Mouse (Mus musculus) CH12.LX (cell line): ENCODE results near the gene Sycp2. TPM values are rescaled to one million over a fixed set of nuclear protein-coding genes. Genes with fewer than 3 reads are reported as not detected.

Source experiments
- DNase-seq: peaks from one replicate; pipeline ENCODE4 v3.0.0-alpha.2; 2013; ENCODE audit errors: extremely low read depth
- H3K27ac ChIP-seq: 2 replicates; pipeline ENCODE4 v1.5.1; 2012; ENCODE audit warnings: low read depth, mild to moderate bottlenecking, control low read depth, moderate library complexity; ENCODE audit not compliant: insufficient read depth
- H3K27me3 ChIP-seq: replicated peaks from 2 replicates; pipeline ENCODE3; 2012; ENCODE audit warnings: inconsistent platforms
- H3K36me3 ChIP-seq, 2 experiments: replicated peaks in 1 of 2; 2 replicates each; pipeline versions ENCODE3 to v1.6.1; 2012; ENCODE audit warnings: inconsistent platforms in 1 of 2, low read length in 1 of 2, mild to moderate bottlenecking in 1 of 2, mixed read lengths in 1 of 2, moderate library complexity in 1 of 2; ENCODE audit not compliant: control insufficient read depth in 1 of 2, insufficient read depth in 1 of 2
- H3K4me1 ChIP-seq, 2 experiments: 2 replicates each; pipeline ENCODE4 v1.6.1; 2012; ENCODE audit warnings: inconsistent platforms in 1 of 2, moderate library complexity in 1 of 2; ENCODE audit not compliant: insufficient read depth in 2 of 2, control insufficient read depth in 1 of 2
- H3K4me2 ChIP-seq: 2 replicates; pipeline ENCODE4 v1.6.1; 2012; ENCODE audit warnings: low read depth, mild to moderate bottlenecking, control low read depth; ENCODE audit not compliant: poor library complexity, insufficient read depth, severe bottlenecking
- H3K4me3 ChIP-seq, 3 experiments: fragments of 150-350 bp in 1 of 3; sonication (generic) in 1 of 3; replicated peaks in 1 of 3; 2 replicates each; pipeline versions ENCODE3 to v1.5.1; 2011 to 2012; ENCODE audit warnings: low read depth in 2 of 3, low read length in 2 of 3, mild to moderate bottlenecking in 2 of 3, moderate library complexity in 2 of 3, control low read depth in 1 of 3, improper control_type of control experiment in 1 of 3, inconsistent platforms in 1 of 3, mixed read lengths in 1 of 3; ENCODE audit not compliant: poor library complexity in 1 of 3
- H3K79me2 ChIP-seq: replicated peaks from 2 replicates; pipeline ENCODE4 v1.6.1; 2012; ENCODE audit warnings: mild to moderate bottlenecking, moderate library complexity; ENCODE audit not compliant: control insufficient read depth, poor library complexity, insufficient read depth, severe bottlenecking; ENCODE audit errors: extremely low read depth
- H3K9ac ChIP-seq: 2 replicates; pipeline ENCODE4 v1.6.1; 2012; ENCODE audit warnings: low read depth, mild to moderate bottlenecking, control low read depth, moderate library complexity; ENCODE audit not compliant: insufficient read depth
- H3K9me3 ChIP-seq: replicated peaks from 2 replicates; pipeline ENCODE3; 2012; ENCODE audit warnings: low read length, inconsistent platforms, mixed read lengths
- CHD1 ChIP-seq: IDR thresholded peaks from 2 replicates; pipeline ENCODE4 v1.6.1; 2012; ENCODE audit warnings: low read depth, low read length, improper control_type of control experiment, inconsistent platforms
- CHD2 ChIP-seq: IDR thresholded peaks from 2 replicates; pipeline ENCODE4 v1.6.1; 2011; ENCODE audit warnings: low read length, improper control_type of control experiment
- E2F4 ChIP-seq: IDR thresholded peaks from 2 replicates; pipeline ENCODE4 v1.6.1; 2011; ENCODE audit warnings: low read depth, low read length, improper control_type of control experiment; ENCODE audit not compliant: insufficient replicate concordance
- ELF1 ChIP-seq: IDR thresholded peaks from 2 replicates; pipeline ENCODE4 v1.6.1; 2014; ENCODE audit warnings: low read depth, mild to moderate bottlenecking, inconsistent platforms, low read length, improper control_type of control experiment
- IRF4 ChIP-seq: IDR thresholded peaks from 2 replicates; pipeline ENCODE4 v1.6.1; 2014; ENCODE audit warnings: low read depth, mild to moderate bottlenecking, inconsistent platforms, low read length, improper control_type of control experiment
- JUN ChIP-seq: IDR thresholded peaks from 2 replicates; pipeline ENCODE4 v1.6.1; 2011; ENCODE audit warnings: low read depth, mild to moderate bottlenecking, low read length, improper control_type of control experiment, moderate library complexity; ENCODE audit not compliant: insufficient read depth
- KAT2A ChIP-seq: IDR thresholded peaks from 2 replicates; pipeline ENCODE4 v1.6.1; 2012; ENCODE audit warnings: low read length, improper control_type of control experiment, inconsistent platforms; ENCODE audit not compliant: insufficient replicate concordance
- MAX ChIP-seq: IDR thresholded peaks from 2 replicates; pipeline ENCODE4 v1.6.1; 2011; ENCODE audit warnings: low read length, improper control_type of control experiment
- MEF2A ChIP-seq: IDR thresholded peaks from 2 replicates; pipeline ENCODE4 v1.6.1; 2014; ENCODE audit warnings: low read depth, mild to moderate bottlenecking, inconsistent platforms, low read length, improper control_type of control experiment, borderline replicate concordance
- MXI1 ChIP-seq: IDR thresholded peaks from 2 replicates; pipeline ENCODE4 v1.6.1; 2011; ENCODE audit warnings: mild to moderate bottlenecking, low read depth, low read length, improper control_type of control experiment
- MYC ChIP-seq: IDR thresholded peaks from 2 replicates; pipeline ENCODE4 v1.6.1; 2011; ENCODE audit warnings: low read depth, mild to moderate bottlenecking, improper control_type of control experiment, low read length
- NRF1 ChIP-seq: IDR thresholded peaks from 2 replicates; pipeline ENCODE4 v1.6.1; 2014; ENCODE audit warnings: low read depth, mild to moderate bottlenecking, inconsistent platforms, low read length, improper control_type of control experiment, moderate library complexity
- PAX5 ChIP-seq: IDR thresholded peaks from 2 replicates; pipeline ENCODE4 v1.6.1; 2012; ENCODE audit warnings: low read length, inconsistent platforms, mixed read lengths
- POLR2A ChIP-seq: IDR thresholded peaks from 2 replicates; pipeline ENCODE4 v1.6.1; 2011; ENCODE audit warnings: low read depth, mild to moderate bottlenecking, improper control_type of control experiment, low read length
- POLR2AphosphoS2 ChIP-seq: IDR thresholded peaks from 2 replicates; pipeline ENCODE4 v1.6.1; 2011; ENCODE audit warnings: low read depth, low read length, improper control_type of control experiment
- RCOR1 ChIP-seq: conservative IDR thresholded peaks from 2 replicates; pipeline ENCODE4 v1.6.1; 2012; ENCODE audit warnings: low read depth, mild to moderate bottlenecking, inconsistent platforms, low read length, improper control_type of control experiment
- TBP ChIP-seq: conservative IDR thresholded peaks from 2 replicates; pipeline ENCODE4 v1.6.1; 2011; ENCODE audit warnings: low read depth, low read length, improper control_type of control experiment
- USF1 ChIP-seq: IDR thresholded peaks from 2 replicates; pipeline ENCODE4 v1.6.1; 2014; ENCODE audit warnings: low read depth, mild to moderate bottlenecking, inconsistent platforms, low read length, improper control_type of control experiment
- USF2 ChIP-seq: conservative IDR thresholded peaks from 2 replicates; pipeline ENCODE4 v1.6.1; 2011; ENCODE audit warnings: low read depth, low read length, improper control_type of control experiment
- ZC3H11A ChIP-seq: IDR thresholded peaks from 2 replicates; pipeline ENCODE4 v1.6.1; 2012; ENCODE audit warnings: low read depth, mild to moderate bottlenecking, inconsistent platforms, low read length, improper control_type of control experiment
- ZKSCAN1 ChIP-seq: IDR thresholded peaks from 2 replicates; pipeline ENCODE4 v1.6.1; 2012; ENCODE audit warnings: low read depth, inconsistent platforms, low read length, improper control_type of control experiment, borderline replicate concordance
- ZMIZ1 ChIP-seq: IDR thresholded peaks from 2 replicates; pipeline ENCODE4 v1.6.1; 2012; ENCODE audit warnings: low read depth, mild to moderate bottlenecking, inconsistent platforms, low read length, improper control_type of control experiment
- dilution Hi-C: fragments of 300-500 bp; cut with MboI; formaldehyde crosslinking; loops from 2 replicates; pipeline ENCODE4 v1.14.3; 2020; ENCODE audit warnings: low sequenced_read_pairs; ENCODE audit not compliant: extremely low pct_unique_long_range_greater_than_20kb, extremely low pct_ligation_motif_present
- in situ Hi-C: fragments of 300-500 bp; cut with MboI; formaldehyde crosslinking; loops from 3 replicates; pipeline ENCODE4 v1.14.3; 2019; ENCODE audit warnings: low sequenced_read_pairs, low pct_ligation_motif_present, low pct_unique_long_range_greater_than_20kb, mixed read lengths
- polyA plus RNA-seq: library from polyadenylated mRNA; unstranded; fragments of >175 nt; gene quantifications from 2 replicates; pipeline ENCODE4 v1.2.1, GENCODE M21; 2012; ENCODE audit warnings: low read depth; ENCODE audit not compliant: insufficient read length
- total RNA-seq, 2 experiments: library from RNA; depleted of rRNA; stranded (reverse); fragments of 300-350 nt in 1 of 2; fragments of >200 nt in 1 of 2; gene quantifications; 2 replicates each; pipeline ENCODE4 v1.2.3; 2012 to 2014

Gene Sycp2
- total and polyA plus RNA-seq, 3 experiments: not detected

GRCm38 (mm10) chr2:178449386-178449785, 41.9 kb upstream of the Sycp2 start:
- H3K4me2 ChIP-seq: no peak overlapping the region
- TF ChIP-seq IRF4 (no peak), CHD1 (no peak), MAX (no peak), ZKSCAN1 (no peak), ELF1 (no peak), USF1 (no peak), POLR2A (no peak), CHD2 (no peak), JUN (no peak), MYC (no peak)
- no peaks in the 10 kb centered on the region for H3K4me1 ChIP-seq
- no peak overlapping the region for H3K27ac ChIP-seq
- DNase-seq: no peak
- no peaks in the 10 kb centered on the region for H3K36me3 ChIP-seq
- no peak overlapping the region for H3K9ac ChIP-seq
- no peak overlapping the region for H3K4me3 ChIP-seq
- in situ Hi-C loops: no loop called here
- dilution Hi-C loops: no loop called here
- H3K79me2 ChIP-seq: no peaks in the 10 kb centered on the region
- H3K9me3 ChIP-seq: no peaks in the 10 kb centered on the region
- H3K27me3 ChIP-seq: peaks cover 5% of the 10 kb centered on the region

DNA sequence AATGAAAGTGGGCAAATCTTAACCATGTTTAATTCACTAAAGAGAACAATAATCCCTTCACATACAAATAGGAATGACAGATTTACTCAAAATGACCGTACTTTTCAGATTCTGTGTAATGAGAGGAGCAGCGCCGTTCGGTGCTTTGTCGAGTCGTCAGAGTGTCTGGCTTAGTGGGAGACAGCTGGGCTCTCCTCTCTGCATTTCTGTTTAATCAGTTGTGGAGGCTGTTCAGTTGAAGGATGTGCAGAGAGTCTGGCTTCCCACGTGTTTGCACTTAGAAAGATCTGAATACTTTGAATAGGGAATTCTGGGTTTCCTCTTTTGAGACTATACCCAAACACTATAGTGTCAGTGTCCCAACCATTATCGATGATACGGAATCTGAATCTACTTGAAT, 29.8 kb upstream of the Sycp2 start:
- dilution Hi-C loops: no loop called here
- Histone ChIP-seq H3K4me2 (no peak overlapping the region), H3K36me3 (no peaks in the 10 kb centered on the region), H3K27ac (no peak overlapping the region), H3K9ac (no peak overlapping the region)
- TF ChIP-seq CHD1 (no peak), JUN (no peak), NRF1 (no peak), ZMIZ1 (no peak), USF1 (no peak), ZC3H11A (no peak), ELF1 (no peak), POLR2AphosphoS2 (no peak), IRF4 (no peak), E2F4 (no peak), RCOR1 (no peak), KAT2A (no peak), MYC (no peak), USF2 (no peak), POLR2A (no peak), MEF2A (no peak), PAX5 (no peak), MXI1 (no peak), TBP (no peak)
- TF ChIP-seq, all 38 proteins: peak for 0
- in situ Hi-C loops: no loop called here
- DNase-seq: no peak
- Histone ChIP-seq H3K27me3 (peaks cover 23% of the 10 kb centered on the region), H3K4me1 (no peaks in the 10 kb centered on the region), H3K9me3 (no peaks in the 10 kb centered on the region), H3K4me3 (no peak overlapping the region), H3K79me2 (no peaks in the 10 kb centered on the region)
